Comparison of ENCODE assay signal across 8 mouse cellular contexts in genomic region chr6:24527155-24528063, GRCm38 (mm10). TPM values are rescaled to one million over a fixed set of nuclear protein-coding genes. Genes with fewer than 3 reads are reported as not detected.
DNase-seq lines count a peak whose midpoint lies in the region; ATAC-seq lines count a peak whose summit lies in the region.

Gene Ndufa5, minus strand, starts transcription at chr6:24528013.

- under 1% methylated on average over 53 of the region's 53 CpGs for WGBS in hindbrain, embryonic 12.5 days

- H3K27ac ChIP-seq in hindbrain, embryonic 12.5 days: no peak within 1 kb of the TSS

- peak within 1 kb of the TSS; percentile 59 for H3K9ac ChIP-seq in hindbrain, embryonic 12.5 days

- ATAC-seq in hindbrain, embryonic 12.5 days (ENCODE audit: low FRiP score): peak; percentile 97

- H3K9me3 ChIP-seq in hindbrain, embryonic 12.5 days (replicated peaks): no peaks in the 10 kb centered on the region

- H3K4me3 ChIP-seq in hindbrain, embryonic 12.5 days: peak within 1 kb of the TSS; percentile 59

- no peaks in the 10 kb centered on the region for H3K27me3 ChIP-seq in hindbrain, embryonic 12.5 days

- DNase-seq in NIH3T3 (ENCODE audit: low read depth): peak; percentile 99
- DNase-seq in cerebellum, postnatal 10 days: peak; percentile 94 to 96
- DNase-seq in frontal cortex, postnatal 10 days (ENCODE audit: low spot score in 2 of 2): peak; percentile 87
- DNase-seq in layer of hippocampus, postnatal 14 days (ENCODE audit: low spot score in 2 of 2): peak; percentile 79 to 93
- DNase-seq in lung, postnatal 14 days: peak; percentile 92
- DNase-seq in retina, adult 2 months (ENCODE audit: low read depth, low spot score): peak; percentile 97
- DNase-seq in thymus, postnatal 36 days: peak; percentile 89 to 95

- 0 out of 2 replicates have a peak, but pooled peaks cover 2% of the 10 kb centered on the region for H3K36me3 ChIP-seq in hindbrain, embryonic 12.5 days

- H3K4me1 ChIP-seq in hindbrain, embryonic 12.5 days: peaks cover 16% of the 10 kb centered on the region

- H3K4me2 ChIP-seq in hindbrain, embryonic 12.5 days (replicated peaks): peak within 1 kb of the TSS; percentile 75

RNA-seq across cellular contexts. Expression of gene Ndufa5, which starts in this region (rescaled TPM):
- polyA plus RNA-seq in hindbrain, embryonic 12.5 days (2016; fragmentation: Nextera tagmentation; extraction: Ambion mirVana): 326 TPM in 2 replicates
- 100 to 1,000 TPM; 278 to 296 TPM for total RNA-seq in layer of hippocampus, postnatal 14 days (2021)
